Mouse (Mus musculus) testis, adult 2 months (tissue): ENCODE data around the gene Lgals9. TPM values are rescaled to one million over a fixed set of nuclear protein-coding genes. Genes with fewer than 3 reads are reported as not detected.

Experiments used
- H3K27ac ChIP-seq: fragments of 200-500 bp; 2 replicates; pipeline ENCODE4 v1.5.1; 2012; ENCODE audit warnings: low read depth, low read length; ENCODE audit not compliant: control insufficient read depth, insufficient read depth
- H3K27me3 ChIP-seq: fragments of 200-500 bp; 2 replicates; pipeline ENCODE4 v1.6.1; 2012; ENCODE audit warnings: mild to moderate bottlenecking, low read length, moderate library complexity; ENCODE audit not compliant: control insufficient read depth, insufficient read depth
- H3K36me3 ChIP-seq: fragments of 200-500 bp; 2 replicates; pipeline ENCODE4 v1.6.1; 2012; ENCODE audit warnings: mild to moderate bottlenecking, low read length; ENCODE audit not compliant: control insufficient read depth, insufficient read depth
- H3K4me1 ChIP-seq: fragments of 200-500 bp; 2 replicates; pipeline ENCODE4 v1.6.1; 2012; ENCODE audit warnings: low read length; ENCODE audit not compliant: control insufficient read depth, insufficient read depth
- H3K4me3 ChIP-seq: fragments of 200-500 bp; 2 replicates; pipeline ENCODE4 v1.5.1; 2012; ENCODE audit warnings: low read depth, mild to moderate bottlenecking, low read length, moderate library complexity, mixed read lengths; ENCODE audit not compliant: control insufficient read depth
- CTCF ChIP-seq: fragments of 200-500 bp; IDR thresholded peaks from 2 replicates; pipeline ENCODE4 v1.5.1; 2012; ENCODE audit warnings: low read depth, mild to moderate bottlenecking, inconsistent platforms, low read length, moderate library complexity; ENCODE audit not compliant: control insufficient read depth, insufficient read depth, insufficient replicate concordance
- POLR2A ChIP-seq: fragments of 200-500 bp; IDR thresholded peaks from 2 replicates; pipeline ENCODE4 v1.6.1; 2012; ENCODE audit warnings: low read depth, mild to moderate bottlenecking, inconsistent platforms, low read length, moderate library complexity; ENCODE audit not compliant: control insufficient read depth
- polyA plus RNA-seq: library from polyadenylated mRNA; depleted of rRNA; stranded (reverse); fragments of >200 nt; gene quantifications from 2 replicates; pipeline ENCODE4 v1.2.3, GENCODE M21; 2012

Lgals9 gene
- polyA plus RNA-seq, 1 experiment: 6.3 TPM

GRCm38 (mm10) chr11:78952467-78952866, 32.3 kb downstream of the Lgals9 start:
- no peaks in the 10 kb centered on the region for H3K27me3 ChIP-seq
- H3K27ac ChIP-seq: no peak overlapping the region
- TF ChIP-seq CTCF (no peak), POLR2A (no peak)
- H3K4me1 ChIP-seq: no peaks in the 10 kb centered on the region; the same call in 1 of the 2 replicates
- no peak overlapping the region for H3K4me3 ChIP-seq
- no peaks in the 10 kb centered on the region for H3K36me3 ChIP-seq

- no peak overlapping the region for H3K4me3 ChIP-seq
- no peak overlapping the region for H3K27ac ChIP-seq
- no peaks in the 10 kb centered on the region for H3K27me3 ChIP-seq
- H3K36me3 ChIP-seq: no peaks in the 10 kb centered on the region
- TF ChIP-seq CTCF (no peak), POLR2A (no peak)
- H3K4me1 ChIP-seq: no peaks in the 10 kb centered on the region
Observed at GRCm38 (mm10) chr11:78950365-78950764, 34.4 kb downstream of the Lgals9 start.

- TF ChIP-seq CTCF (no peak), POLR2A (no peak)
- Histone ChIP-seq H3K27ac (no peak overlapping the region), H3K4me3 (no peak overlapping the region), H3K4me1 (no peaks in the 10 kb centered on the region), H3K36me3 (no peaks in the 10 kb centered on the region), H3K27me3 (no peaks in the 10 kb centered on the region)
Observed at GRCm38 (mm10) chr11:78943083-78943482, 41.7 kb downstream of the Lgals9 start.

- no peaks in the 10 kb centered on the region for H3K4me1 ChIP-seq
- TF ChIP-seq POLR2A (no peak), CTCF (no peak)
- no peak overlapping the region for H3K27ac ChIP-seq
Observed at GRCm38 (mm10) chr11:78935178-78935577, 49.6 kb downstream of the Lgals9 start.

GRCm38 (mm10) chr11:78934727-78935126, 50.0 kb downstream of the Lgals9 start:
- Histone ChIP-seq H3K27me3 (no peaks in the 10 kb centered on the region), H3K4me1 (no peaks in the 10 kb centered on the region), H3K4me3 (no peak overlapping the region), H3K36me3 (no peaks in the 10 kb centered on the region), H3K27ac (no peak overlapping the region)
- TF ChIP-seq POLR2A (no peak), CTCF (no peak)

More at GRCm38 (mm10) chr11:78935178-78935577, 49.6 kb downstream of the Lgals9 start:
- Histone ChIP-seq H3K4me3 (no peak overlapping the region), H3K27me3 (no peaks in the 10 kb centered on the region), H3K36me3 (no peaks in the 10 kb centered on the region)

- H3K27me3 ChIP-seq: no peaks in the 10 kb centered on the region
- H3K4me3 ChIP-seq: no peak overlapping the region
- H3K4me1 ChIP-seq: no peaks in the 10 kb centered on the region
- no peak for TF ChIP-seq POLR2A
- TF ChIP-seq CTCF: no peak
- no peak overlapping the region for H3K27ac ChIP-seq
- no peaks in the 10 kb centered on the region for H3K36me3 ChIP-seq
Observed at GRCm38 (mm10) chr11:78934307-78934706, 50.4 kb downstream of the Lgals9 start.

- Histone ChIP-seq H3K36me3 (no peaks in the 10 kb centered on the region), H3K27ac (no peak overlapping the region), H3K27me3 (no peaks in the 10 kb centered on the region; the same call in none of the 2 replicates), H3K4me1 (no peaks in the 10 kb centered on the region), H3K4me3 (no peak overlapping the region)
- no peak for TF ChIP-seq CTCF
- no peak for TF ChIP-seq POLR2A
Observed at GRCm38 (mm10) chr11:78929345-78929744, 55.4 kb downstream of the Lgals9 start.

GRCm38 (mm10) chr11:78924916-78925315, 59.8 kb downstream of the Lgals9 start:
- Histone ChIP-seq H3K4me3 (peak overlapping the region; percentile 49), H3K36me3 (no peaks in the 10 kb centered on the region), H3K27me3 (no peaks in the 10 kb centered on the region; the same call in none of the 2 replicates), H3K4me1 (no peaks in the 10 kb centered on the region), H3K27ac (no peak overlapping the region)
- TF ChIP-seq CTCF (no peak), POLR2A (no peak)
